18 mouse cellular contexts compared by ENCODE assay signal in the genomic region with DNA sequence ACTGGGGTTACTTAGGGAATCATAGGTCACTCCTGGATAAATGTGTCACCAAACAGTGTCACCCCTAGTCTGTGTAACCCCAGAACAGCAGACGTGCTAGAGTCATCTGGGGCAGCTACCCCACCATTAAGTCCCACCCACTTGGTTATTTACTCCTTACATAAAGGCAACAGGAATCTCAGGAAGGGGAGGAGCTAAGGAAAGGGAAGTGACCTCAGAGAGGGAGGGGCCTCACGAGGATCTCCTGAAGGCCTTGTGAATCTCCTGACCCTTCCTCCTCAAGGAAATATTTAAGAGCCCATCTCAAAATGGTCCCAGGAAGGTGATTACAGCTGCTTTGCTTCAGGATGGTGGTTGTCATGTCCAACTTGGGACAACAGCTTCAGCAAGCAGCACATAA.
"Had no signal": no experiment of that assay in that cellular context is flagged by ENCODE, and none has a peak within 500 bp of the region (broad histone marks: within the 10 kb centered on the region; RNA-seq: fewer than 3 reads in every experiment).

No protein-coding gene starts in this region.

- H3K4me3 ChIP-seq: midbrain, embryonic 10.5 days; midbrain, embryonic 12.5 days; myocyte; neural tube, embryonic 13.5 days; neural tube, embryonic 15.5 days; stomach, embryonic 15.5 days had no signal

- DNase-seq: lung, adult 18-20 months; lung, embryonic 14.5 days; lung, postnatal 10 days; lung, postnatal 4 days; midbrain, embryonic 14.5 days; retina, postnatal 1 day; right cerebral cortex, adult 18-20 months; right cerebral cortex, postnatal 4 days; spleen, adult 18-20 months; thymus, adult 2 months; thymus, postnatal 25 days; thymus, postnatal 4 days had no signal

- H3K9me3 ChIP-seq: neural tube, embryonic 13.5 days; neural tube, embryonic 15.5 days; stomach, embryonic 15.5 days had no signal

- H3K27me3 ChIP-seq: midbrain, embryonic 12.5 days; neural tube, embryonic 13.5 days; neural tube, embryonic 15.5 days had no signal

- H3K4me1 ChIP-seq: neural tube, embryonic 15.5 days; stomach, embryonic 15.5 days had no signal

- H3K36me3 ChIP-seq: midbrain, embryonic 10.5 days; midbrain, embryonic 12.5 days; neural tube, embryonic 13.5 days; neural tube, embryonic 15.5 days; stomach, embryonic 15.5 days had no signal
